Mouse (Mus musculus) lung, postnatal 4 days (tissue): ENCODE data around the gene Olfm4.

ENCODE experiments used
- DNase-seq, 2 experiments: peaks; one replicate each; pipeline ENCODE4 v3.0.0; 2021

Olfm4 gene

DNA sequence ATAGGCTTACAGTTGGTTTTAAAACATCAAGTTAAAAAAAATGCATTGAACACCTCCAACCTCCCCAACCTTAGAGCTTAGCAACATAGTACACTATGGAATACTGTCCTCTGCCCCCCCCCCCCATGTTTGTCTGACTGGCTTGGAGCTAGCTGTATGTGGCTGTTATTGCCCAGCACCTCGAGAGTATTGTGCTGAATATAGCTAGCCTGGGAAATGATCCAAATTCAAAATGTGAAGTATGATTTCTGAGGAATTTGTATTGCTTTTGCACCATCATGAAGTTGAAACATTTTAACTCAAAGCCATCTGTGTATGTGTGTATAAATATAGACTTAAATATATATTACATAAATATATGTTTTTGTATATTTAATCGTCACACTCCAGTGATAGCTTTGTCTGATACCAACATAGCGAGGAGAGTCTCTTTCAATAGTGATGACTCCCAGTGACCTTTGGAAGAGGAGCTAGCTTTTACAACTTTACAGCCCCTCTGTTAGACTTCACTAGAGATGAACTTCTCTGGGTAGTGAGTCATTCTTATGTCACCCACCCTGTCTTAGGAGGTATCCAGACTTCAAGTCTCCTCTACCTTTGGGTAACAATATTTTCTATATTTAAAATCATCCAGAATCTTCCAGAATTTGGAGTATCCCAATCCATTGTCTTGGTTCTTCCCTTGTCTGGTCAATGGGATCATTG lies 45.6 kb downstream of the Olfm4 start:
- DNase-seq: no peak

DNA sequence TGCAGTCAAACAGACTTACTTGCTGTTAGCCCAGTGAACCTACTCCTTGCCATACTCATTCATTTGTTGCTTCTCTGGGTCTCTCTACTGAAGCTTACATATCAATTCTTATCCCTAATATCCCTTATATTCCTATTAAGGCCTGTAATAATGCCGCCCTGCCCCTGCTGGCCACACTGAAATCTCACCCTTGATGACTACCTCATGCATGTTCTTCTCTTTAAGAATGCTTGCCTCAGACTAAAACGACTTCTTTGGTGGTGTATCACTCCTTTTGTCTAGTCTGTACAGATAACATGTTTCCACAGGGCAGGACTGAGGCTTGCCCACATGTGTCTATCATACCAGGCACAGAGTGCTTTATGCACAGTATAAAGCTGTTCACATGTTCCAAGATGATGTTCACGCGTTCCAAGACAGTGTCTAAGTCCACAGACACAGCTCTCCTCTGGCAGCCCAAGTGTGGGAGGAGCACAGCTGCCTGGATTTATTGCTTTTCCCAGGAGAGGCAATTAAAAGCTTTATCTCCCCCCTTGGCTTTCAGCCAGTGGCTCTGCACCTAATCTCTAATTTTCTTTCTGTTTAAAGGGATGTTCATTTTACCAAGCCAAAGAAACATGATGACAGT lies 55.9 kb downstream of the Olfm4 start:
- no peak for DNase-seq

DNA sequence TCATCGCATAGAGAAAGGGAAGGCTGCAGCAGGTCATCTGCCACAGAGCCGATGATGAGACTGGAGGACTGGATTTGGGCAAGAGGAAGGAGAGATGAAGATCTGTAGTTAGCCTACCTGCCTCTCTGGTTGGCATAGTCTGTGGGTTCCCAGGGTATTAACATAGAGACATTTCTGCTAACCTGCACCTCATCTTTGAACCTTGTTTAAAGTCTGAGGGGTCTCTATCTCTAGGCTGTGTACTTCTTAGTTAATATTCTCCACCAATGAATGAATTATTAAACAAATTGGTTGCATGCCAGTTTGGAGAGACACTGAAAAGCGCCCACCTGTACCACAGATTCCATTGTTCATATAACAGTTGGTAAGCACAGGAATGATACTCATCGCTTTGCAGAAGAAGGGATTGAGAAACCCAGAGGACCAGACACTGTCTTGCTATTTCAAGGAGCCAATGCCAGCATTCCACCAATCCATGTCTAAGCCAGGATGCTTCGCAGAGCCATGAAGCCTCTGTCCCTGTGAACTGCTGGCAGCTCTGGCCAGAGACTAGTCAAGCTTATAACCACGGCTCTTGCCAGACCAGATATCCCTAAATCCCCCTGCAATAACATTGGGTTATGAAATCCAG lies 62.3 kb downstream of the Olfm4 start:
- DNase-seq: no peak

DNA sequence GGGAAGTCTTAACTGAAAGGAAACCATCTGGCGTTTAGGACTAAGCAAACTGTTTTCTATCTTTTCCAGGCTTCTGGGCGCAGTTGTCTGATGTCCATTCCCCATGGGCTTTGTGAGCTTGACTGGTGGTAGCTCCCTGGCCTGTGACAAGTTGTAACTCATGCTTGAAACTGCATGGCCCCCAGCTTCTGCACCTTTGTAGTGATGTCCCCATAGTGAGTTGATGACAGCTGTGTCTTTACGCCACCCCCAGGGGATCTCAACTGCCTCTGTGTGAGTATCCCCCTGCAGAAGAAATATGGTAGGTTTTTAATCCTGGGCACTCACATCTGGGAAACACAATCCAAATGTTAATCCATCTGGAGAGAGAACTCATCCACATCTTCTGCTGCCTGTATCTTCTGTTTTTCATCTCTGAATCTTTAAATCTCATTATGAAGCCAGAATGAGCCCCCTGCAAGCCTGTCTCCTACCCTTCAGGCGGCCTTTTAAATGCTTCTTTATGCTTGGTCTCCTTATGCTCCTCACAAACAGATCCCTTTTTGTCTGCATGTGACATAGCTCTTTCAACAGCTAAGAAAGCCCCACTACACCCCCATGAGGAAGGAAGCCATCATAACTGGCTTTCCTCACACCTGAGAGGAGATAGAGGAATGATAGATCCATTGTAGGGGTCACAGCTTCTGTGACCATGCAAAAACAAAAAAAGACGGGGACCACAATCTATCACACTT lies 63.7 kb downstream of the Olfm4 start:
- no peak for DNase-seq

DNA sequence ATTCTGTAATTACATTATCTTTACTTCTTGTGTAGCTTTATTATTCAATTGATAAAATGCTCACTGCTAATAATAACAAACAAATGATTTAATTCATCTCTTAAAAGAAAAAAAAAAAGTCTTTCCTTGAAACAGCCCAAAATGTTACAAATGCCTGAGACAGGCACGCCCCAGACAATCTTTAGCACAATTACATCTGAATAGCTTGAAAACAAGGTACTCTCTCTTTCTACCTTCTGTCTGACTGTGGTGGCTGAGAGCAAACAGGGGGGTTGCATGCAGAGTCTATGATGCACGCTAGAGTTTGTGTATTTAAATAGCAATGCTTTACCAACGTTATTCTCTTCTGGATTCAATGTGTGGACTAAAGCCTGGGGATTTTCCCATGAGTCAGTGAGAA lies 71.8 kb downstream of the Olfm4 start:
- DNase-seq: no peak

DNA sequence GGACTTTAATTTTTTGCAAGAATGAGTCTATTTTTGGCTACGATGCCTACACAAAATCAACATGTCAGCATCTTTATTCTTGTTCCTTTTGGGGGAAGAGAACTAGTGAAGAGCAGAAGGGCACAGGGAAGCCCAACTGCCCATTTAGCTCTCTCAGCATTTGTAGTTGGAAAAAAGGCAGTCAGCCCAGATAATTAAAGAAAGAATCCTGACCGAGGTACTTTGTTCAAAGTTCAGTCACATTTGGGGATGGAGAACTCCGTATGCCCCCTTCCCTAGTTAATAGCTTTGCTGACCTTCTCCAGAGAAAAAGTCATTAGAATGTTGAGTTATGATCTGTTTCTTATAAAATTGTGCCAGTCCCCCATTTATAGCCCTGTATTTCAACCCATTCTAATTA lies 77.8 kb downstream of the Olfm4 start:
- DNase-seq: no peak

DNA sequence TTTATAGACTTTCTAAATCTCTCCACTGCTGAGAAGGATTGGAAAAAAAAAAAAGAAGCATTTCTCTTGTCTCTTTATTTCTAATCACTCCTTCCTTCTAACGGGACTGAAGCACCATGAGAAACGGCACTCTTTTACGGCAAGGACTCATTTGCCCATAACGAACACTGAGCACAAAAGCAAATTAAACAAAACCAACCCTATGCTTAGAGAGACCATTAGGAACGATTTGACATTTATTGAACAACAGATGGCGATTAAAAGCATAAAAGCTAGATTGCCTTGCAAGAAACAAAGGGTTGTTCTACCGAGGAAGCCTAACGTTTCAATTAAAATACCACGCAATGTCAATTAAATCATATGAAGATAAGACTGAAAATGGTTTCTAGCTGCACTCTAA lies 79.0 kb downstream of the Olfm4 start:
- DNase-seq: no peak

DNA sequence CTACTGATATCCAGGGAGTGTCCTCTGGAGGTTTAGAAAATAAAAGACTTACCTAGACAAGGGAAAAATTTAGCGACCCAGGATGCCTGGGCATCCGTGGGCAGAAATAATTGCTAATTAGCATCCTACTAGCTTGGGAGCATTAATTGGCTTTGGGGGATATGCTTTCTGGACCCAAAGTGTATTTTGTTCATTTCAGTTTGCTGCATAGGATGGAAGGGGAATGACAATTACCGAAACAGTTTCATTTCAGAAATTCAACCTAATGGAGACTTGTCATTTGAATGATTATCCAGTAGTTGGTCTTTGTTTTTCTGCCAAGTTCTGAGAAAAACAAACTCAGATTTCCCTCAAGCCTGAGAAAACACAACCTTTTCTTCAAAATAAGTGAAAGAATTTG lies 86.7 kb downstream of the Olfm4 start:
- no peak for DNase-seq
